Mouse (Mus musculus) forebrain, embryonic 11.5 days (tissue): ENCODE results near the gene Arhgef5. TPM values are rescaled to one million over a fixed set of nuclear protein-coding genes. Genes with fewer than 3 reads are reported as not detected.
"Not testable (repeated sequence)": the region's sequence is repeated elsewhere in the genome, so short reads cannot be mapped to it uniquely, and the experiment has no call there.

Experiments used
- ATAC-seq: fragments of 200-750 bp; cut with Nextera tagmentation; replicated peaks from 2 replicates; pipeline ENCODE4 v1.8.0; 2017; ENCODE audit warnings: moderate TSS enrichment; ENCODE audit not compliant: low FRiP score
- DNase-seq: peaks from one replicate; pipeline ENCODE4 v3.0.0-alpha.2; 2017; ENCODE audit warnings: low spot score
- H3K27ac ChIP-seq: fragments of 300-500 bp; sonication (generic); 2 replicates; pipeline ENCODE4 v1.5.1; 2014; ENCODE audit warnings: low read depth, low read length
- H3K27me3 ChIP-seq: fragments of 300-500 bp; sonication (generic); 2 replicates; pipeline ENCODE4 v1.6.1; 2014; ENCODE audit warnings: mild to moderate bottlenecking, low read length, mixed read lengths; ENCODE audit not compliant: control insufficient read depth, insufficient read depth
- H3K36me3 ChIP-seq: fragments of 300-500 bp; sonication (generic); 2 replicates; pipeline ENCODE4 v1.6.1; 2014; ENCODE audit warnings: mild to moderate bottlenecking, low read length, moderate library complexity, mixed read lengths; ENCODE audit not compliant: control insufficient read depth, insufficient read depth
- H3K4me1 ChIP-seq: fragments of 300-500 bp; sonication (generic); replicated peaks from 2 replicates; pipeline ENCODE4 v1.6.1; 2014; ENCODE audit warnings: low read length, mixed read lengths; ENCODE audit not compliant: control insufficient read depth, insufficient read depth
- H3K4me2 ChIP-seq: fragments of 300-500 bp; sonication (generic); 2 replicates; pipeline ENCODE4 v1.6.1; 2014; ENCODE audit warnings: low read depth, mild to moderate bottlenecking, low read length, moderate library complexity, mixed read lengths; ENCODE audit not compliant: severe bottlenecking
- H3K4me3 ChIP-seq: fragments of 300-500 bp; sonication (generic); 2 replicates; pipeline ENCODE4 v1.5.1; 2014; ENCODE audit warnings: low read depth, low read length
- H3K9ac ChIP-seq: fragments of 300-500 bp; sonication (generic); 2 replicates; pipeline ENCODE4 v1.6.1; 2014; ENCODE audit warnings: low read length
- H3K9me3 ChIP-seq: fragments of 300-500 bp; sonication (generic); 2 replicates; pipeline ENCODE4 v1.6.1; 2016; ENCODE audit warnings: low read length, mixed read lengths; ENCODE audit not compliant: control insufficient read depth
- WGBS: fragments of 180-500 bp; shearing (Covaris S2); extraction: QIAGEN DNeasy Blood & Tissue Kit; methylation state at CpG from one replicate; pipeline ENCODE4 v1.1.7; 2014; 5-methylcytosine and 5-hydroxymethylcytosine counted together
- polyA plus RNA-seq: library from polyadenylated mRNA; unstranded; fragments of >200 nt; fragmentation: Nextera tagmentation; extraction: Ambion mirVana; gene quantifications from 2 replicates; pipeline ENCODE4 v1.2.1, GENCODE M21; 2014

Gene Arhgef5
- 2.2 and 2.9 TPM in 2 replicates for polyA plus RNA-seq

GRCm38 (mm10) chr6:43265363-43266041, at the start of gene Arhgef5:
Gene Arhgef5, plus strand, starts transcription at chr6:43265582.
- 1% methylated on average over 37 of the region's 48 CpGs for WGBS
- Histone ChIP-seq H3K4me1 (0 out of 2 replicates have a peak, but pooled peaks cover 1% of the 10 kb centered on the region), H3K9me3 (no peaks in the 10 kb centered on the region), H3K27ac (no peak within 1 kb of the TSS), H3K36me3 (no peaks in the 10 kb centered on the region), H3K4me3 (peak within 1 kb of the TSS; percentile 51), H3K27me3 (peaks cover 11% of the 10 kb centered on the region), H3K4me2 (peak within 1 kb of the TSS; percentile 88), H3K9ac (peak within 1 kb of the TSS; percentile 58)
- DNase-seq (peak; percentile 61), ATAC-seq (peak; percentile 77)

GRCm38 (mm10) chr6:43231255-43231654, 34.1 kb upstream of the Arhgef5 start, which contains the start of gene Olfr47:
Gene Olfr47, plus strand, starts transcription at chr6:43231529.
- H3K9me3 ChIP-seq, H3K4me2 ChIP-seq, H3K4me3 ChIP-seq, H3K36me3 ChIP-seq, DNase-seq, H3K27me3 ChIP-seq, H3K9ac ChIP-seq, H3K4me1 ChIP-seq, H3K27ac ChIP-seq, ATAC-seq: not testable (repeated sequence)
- 91% methylated on average over 1 of the region's 1 CpGs for WGBS

- no peaks in the 10 kb centered on the region for H3K36me3 ChIP-seq
- H3K4me3 ChIP-seq, result no peak overlapping the region
- H3K4me1 ChIP-seq, result no peaks in the 10 kb centered on the region
- peak; percentile 36; the same call in 1 of the 2 replicates for ATAC-seq
- 19% methylated on average over 4 of the region's 4 CpGs for WGBS
- H3K9ac ChIP-seq, result no peak overlapping the region
- no peak overlapping the region for H3K4me2 ChIP-seq
- H3K9me3 ChIP-seq, result no peaks in the 10 kb centered on the region
- H3K27ac ChIP-seq, result no peak overlapping the region
- no peak for DNase-seq
- H3K27me3 ChIP-seq, result no peaks in the 10 kb centered on the region
These were observed 23.3 kb upstream of the Arhgef5 start for GRCm38 (mm10) chr6:43242061-43242460.

GRCm38 (mm10) chr6:43247396-43247795, 18.0 kb upstream of the Arhgef5 start:
- no peak for DNase-seq
- H3K4me3 ChIP-seq, result no peak overlapping the region
- H3K36me3 ChIP-seq, result no peaks in the 10 kb centered on the region
- H3K9ac ChIP-seq, result no peak overlapping the region
- H3K27me3 ChIP-seq, result no peaks in the 10 kb centered on the region
- no peaks in the 10 kb centered on the region for H3K9me3 ChIP-seq
- no peak overlapping the region for H3K4me2 ChIP-seq
- H3K27ac ChIP-seq, result no peak overlapping the region
- no peak for ATAC-seq
- 74% methylated on average over 3 of the region's 3 CpGs for WGBS
- H3K4me1 ChIP-seq, result no peaks in the 10 kb centered on the region

- Histone ChIP-seq H3K9ac (no peak overlapping the region), H3K27me3 (no peaks in the 10 kb centered on the region), H3K9me3 (no peaks in the 10 kb centered on the region), H3K4me2 (no peak overlapping the region), H3K27ac (no peak overlapping the region), H3K36me3 (no peaks in the 10 kb centered on the region), H3K4me3 (no peak overlapping the region), H3K4me1 (no peaks in the 10 kb centered on the region)
- ATAC-seq, result no peak
- DNase-seq, result no peak
- 86% methylated on average over 1 of the region's 1 CpGs for WGBS
These were observed 12.4 kb upstream of the Arhgef5 start for GRCm38 (mm10) chr6:43252994-43253393.

GRCm38 (mm10) chr6:43254193-43254926, 11.0 kb upstream of the Arhgef5 start:
- no peak overlapping the region for H3K4me2 ChIP-seq
- H3K4me3 ChIP-seq, result no peak overlapping the region
- no peak for DNase-seq
- no peak overlapping the region for H3K9ac ChIP-seq
- no peaks in the 10 kb centered on the region for H3K4me1 ChIP-seq
- H3K36me3 ChIP-seq, result no peaks in the 10 kb centered on the region
- H3K27ac ChIP-seq, result no peak overlapping the region
- H3K9me3 ChIP-seq, result no peaks in the 10 kb centered on the region
- no peak for ATAC-seq
- no peaks in the 10 kb centered on the region for H3K27me3 ChIP-seq
- 65% methylated on average over 7 of the region's 7 CpGs for WGBS

- Histone ChIP-seq H3K36me3 (no peaks in the 10 kb centered on the region), H3K27me3 (0 out of 2 replicates have a peak, but pooled peaks cover 3% of the 10 kb centered on the region), H3K4me2 (no peak overlapping the region), H3K27ac (no peak overlapping the region), H3K9ac (no peak overlapping the region), H3K4me3 (no peak overlapping the region), H3K4me1 (no peaks in the 10 kb centered on the region), H3K9me3 (no peaks in the 10 kb centered on the region)
- WGBS, result 65% methylated on average over 2 of the region's 2 CpGs
- DNase-seq, result no peak
- no peak for ATAC-seq
These were observed 4.6 kb upstream of the Arhgef5 start for GRCm38 (mm10) chr6:43260756-43261155.

GRCm38 (mm10) chr6:43266356-43266755, 974 bp downstream of the Arhgef5 start:
- peak overlapping the region; percentile 51 for H3K4me3 ChIP-seq
- H3K4me1 ChIP-seq, result 0 out of 2 replicates have a peak, but pooled peaks cover 1% of the 10 kb centered on the region
- H3K27ac ChIP-seq, result no peak overlapping the region
- no peaks in the 10 kb centered on the region for H3K9me3 ChIP-seq
- ATAC-seq, result no peak; the same call in 1 of the 2 replicates
- H3K9ac ChIP-seq, result peak overlapping the region; percentile 12; the same call in 1 of the 2 replicates
- DNase-seq, result peak; percentile 51
- H3K36me3 ChIP-seq, result no peaks in the 10 kb centered on the region
- peaks cover 11% of the 10 kb centered on the region for H3K27me3 ChIP-seq
- peak overlapping the region; percentile 88; the same call in 1 of the 2 replicates for H3K4me2 ChIP-seq
- 4% methylated on average over 8 of the region's 8 CpGs for WGBS
